Mouse (Mus musculus) gastrocnemius, adult 2 months (tissue): Measurements from ENCODE around the gene Mrpl44. TPM values are rescaled to one million over a fixed set of nuclear protein-coding genes. Genes with fewer than 3 reads are reported as not detected.

Experiments
- DNase-seq: peaks from one replicate; pipeline ENCODE4 v3.0.0; 2022
- H3K27ac ChIP-seq: fragments of 200-600 bp; 2 replicates; pipeline ENCODE4 v1.8.1; 2022; ENCODE audit warnings: mild to moderate bottlenecking
- H3K4me3 ChIP-seq: fragments of 200-600 bp; 2 replicates; pipeline ENCODE4 v1.8.1; 2022; ENCODE audit warnings: mild to moderate bottlenecking, moderate library complexity
- CTCF ChIP-seq: fragments of 200-600 bp; IDR thresholded peaks from 2 replicates; pipeline ENCODE4 v1.8.1; 2022; ENCODE audit warnings: antibody characterized with exemption, mild to moderate bottlenecking, moderate library complexity
- intact Hi-C: fragments of 180-260 bp; cut with DNase I; formaldehyde crosslinking; loops from one replicate; pipeline ENCODE4 v1.15.1; 2025
- total RNA-seq, 2 experiments: library from RNA; stranded (reverse); gene quantifications; 2 replicates each; pipeline ENCODE4 v1.2.3; 2021

Mrpl44 gene
- total RNA-seq, 2 experiments from 2014 or later: 27.9 to 34.5 TPM

GRCm38 (mm10) chr1:79822806-79823525 is 47.1 kb downstream of the Mrpl44 start:
- Histone ChIP-seq H3K4me3 (peak overlapping the region; percentile 71), H3K27ac (peak overlapping the region; percentile 87)
- intact Hi-C loops: loop anchor here (2.0 kb wide), 1 partner anchor 36 kb away; no protein-coding TSS in a partner anchor
- no peak for TF ChIP-seq CTCF
- peak; percentile 87 for DNase-seq

GRCm38 (mm10) chr1:79823951-79824633 is 48.3 kb downstream of the Mrpl44 start:
- DNase-seq: no peak
- Histone ChIP-seq H3K4me3 (peak overlapping the region; percentile 71), H3K27ac (peak overlapping the region; percentile 87)
- intact Hi-C loops: loop anchor here (2.0 kb wide), 2 partner anchors 25 to 35 kb away; no protein-coding TSS in a partner anchor
- no peak for TF ChIP-seq CTCF

Other genes starting within 250 kb of the Mrpl44 start
- not detected for gene Ap1s3, start 104.0 kb upstream of the Mrpl44 start, total RNA-seq
- gene Wdfy1, start 125 bp downstream of the Mrpl44 start, total RNA-seq: 10 to 100 TPM; 10.9 to 11.5 TPM
- 100 to 1,000 TPM in 1 of 2 experiments, 10 to 100 TPM in 1; 72.3 to 125 TPM for gene Serpine2, start 85.2 kb downstream of the Mrpl44 start, total RNA-seq